Mouse (Mus musculus) layer of hippocampus, postnatal 14 days (tissue): ENCODE measurements at regions not wholly inside any gene's neighbourhood (a gene's known extent, or its start where the extent isn't known, plus 50 kb on each side); places are given as distances from the start of the nearest gene placed in this dataset.
A peak's percentile ranks its signal among the peaks of the same experiment; 100 is the strongest.

Experiments used
- DNase-seq, 2 experiments: peaks; one replicate each; pipeline ENCODE4 v3.0.0; 2021 to 2022; ENCODE audit warnings: low spot score in 2 of 2, mixed read lengths in 1 of 2

DNA sequence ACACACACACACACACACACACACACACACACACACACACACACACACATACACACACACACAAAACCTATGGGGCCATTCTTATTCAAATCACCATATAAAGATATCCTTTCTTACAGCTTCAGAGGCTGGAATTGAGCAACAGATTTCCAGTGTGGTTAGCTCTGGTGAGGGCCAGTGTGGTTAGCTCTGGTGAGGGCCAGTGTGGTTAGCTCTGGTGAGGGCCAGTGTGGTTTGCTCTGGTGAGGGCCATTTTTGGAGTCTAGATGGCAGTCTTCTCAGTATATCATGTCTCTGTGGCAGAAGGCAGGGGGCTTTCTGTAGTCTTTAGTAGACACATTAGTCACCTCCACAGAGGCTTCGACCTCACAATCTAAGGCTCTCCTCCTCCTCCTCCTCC is 191.5 kb upstream of the 9630041A04Rik start:
- DNase-seq = no peak

GRCm38 (mm10) chr9:101649816-101650215 is 211.8 kb upstream of the 9630041A04Rik start:
- DNase-seq = peak; percentile 3 to 29

DNA sequence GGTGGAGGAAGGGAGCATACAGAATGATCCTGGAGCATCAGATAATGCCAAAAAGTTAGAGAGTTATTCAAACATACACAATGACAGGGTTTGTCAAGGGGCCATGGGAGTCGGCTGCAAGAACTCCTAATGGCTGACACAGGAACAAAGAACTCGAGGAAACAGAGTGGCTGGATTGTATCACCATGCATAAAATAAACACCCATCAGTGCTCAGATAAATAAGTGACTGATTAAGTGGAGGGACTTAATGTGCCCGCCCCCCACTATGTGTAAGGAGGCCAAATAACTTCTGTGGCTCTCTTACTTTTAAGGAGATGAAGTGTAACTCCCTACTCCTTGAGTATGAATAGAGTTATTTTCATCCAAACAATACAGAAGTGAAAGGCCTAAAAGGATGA is 220.1 kb upstream of the 9630041A04Rik start:
- DNase-seq = no peak

DNA sequence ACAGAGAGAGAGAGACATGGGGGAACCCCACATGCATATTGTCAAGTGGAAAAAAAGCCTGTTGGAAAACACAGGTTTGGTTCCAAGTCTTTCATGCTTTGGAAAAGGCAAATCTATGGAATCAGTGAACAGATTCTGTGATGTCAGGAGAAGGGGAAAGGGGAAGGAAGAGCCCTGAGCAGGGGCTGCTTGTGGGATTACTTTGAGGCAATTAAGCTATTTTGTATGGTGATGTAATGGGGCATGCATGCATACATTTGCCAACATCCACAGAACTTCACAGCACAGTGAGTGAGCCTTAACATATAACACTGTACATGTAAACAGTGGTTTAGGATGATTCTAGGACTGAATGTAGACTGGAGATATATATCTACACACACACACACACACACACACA is 221.0 kb upstream of the 9630041A04Rik start:
- DNase-seq = no peak

- DNase-seq = no peak
Measured at GRCm38 (mm10) chr9:101616261-101616660, 245.4 kb upstream of the 9630041A04Rik start.

DNA sequence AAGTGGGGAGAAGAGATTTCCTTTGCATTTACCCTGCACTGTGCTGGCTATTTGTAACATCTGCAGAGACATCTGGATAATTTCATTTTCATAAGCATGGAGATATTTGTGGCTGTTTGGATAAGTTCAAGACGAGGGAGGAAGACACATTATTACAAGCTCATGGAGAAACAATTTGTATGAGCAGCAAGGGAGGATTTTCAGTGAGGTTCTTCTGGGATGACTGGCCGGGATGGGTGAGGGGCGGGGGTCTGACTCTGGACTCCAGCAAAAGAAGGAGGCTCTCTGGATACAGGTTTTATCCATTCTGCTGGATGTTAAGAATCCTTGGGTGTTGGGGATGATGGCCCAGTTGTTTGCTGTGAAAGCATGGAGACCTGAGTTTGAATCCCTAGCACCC is 246.5 kb upstream of the 9630041A04Rik start:
- DNase-seq = no peak

GRCm38 (mm10) chr9:101613933-101614332 is 247.7 kb upstream of the 9630041A04Rik start:
- no peak for DNase-seq

DNA sequence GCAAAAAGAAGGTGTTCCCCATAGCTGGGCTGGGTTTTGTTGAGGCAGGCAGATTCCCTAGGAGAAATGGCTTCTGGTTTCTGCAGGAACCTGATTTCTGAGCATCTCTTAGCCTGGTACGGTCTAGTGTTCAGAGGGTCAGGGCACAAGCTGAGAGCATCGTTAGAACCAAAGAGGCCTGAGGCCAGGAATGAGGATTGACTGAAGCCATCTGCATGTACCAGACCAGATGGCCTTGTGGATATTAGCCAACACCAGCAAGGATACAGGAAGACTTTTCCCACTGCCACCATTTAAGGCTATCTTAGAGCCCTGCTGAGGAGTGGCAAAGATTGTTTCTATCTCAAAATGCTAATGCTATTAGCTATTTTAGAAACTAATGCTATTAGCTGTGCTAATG is 248.2 kb upstream of the 9630041A04Rik start:
- DNase-seq = no peak

DNA sequence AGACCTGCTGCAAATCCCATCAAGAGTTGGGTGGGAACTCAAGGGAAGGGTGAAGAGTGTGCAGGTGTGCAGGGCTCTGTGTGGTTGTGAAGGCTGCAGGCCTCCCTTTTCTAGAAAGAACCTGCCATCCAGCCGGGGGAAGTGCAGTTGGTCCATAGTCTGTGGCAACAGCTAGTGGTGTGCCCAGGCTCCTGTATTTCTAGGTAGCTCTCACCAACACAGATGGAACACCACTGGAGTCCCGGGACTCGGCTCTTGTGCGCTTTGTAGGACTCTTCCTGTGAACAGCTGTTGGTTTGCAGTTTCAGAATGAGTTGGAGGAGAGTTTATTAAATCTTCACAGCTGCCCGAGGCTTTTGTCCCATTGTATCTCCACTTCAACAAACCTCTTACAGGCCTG is 248.7 kb upstream of the 9630041A04Rik start:
- no peak for DNase-seq

GRCm38 (mm10) chr9:101612571-101612970 is 249.1 kb upstream of the 9630041A04Rik start:
- DNase-seq = no peak

- DNase-seq = no peak
Measured at GRCm38 (mm10) chr9:101611481-101611880, 250.2 kb upstream of the 9630041A04Rik start.

GRCm38 (mm10) chr9:101610806-101611443 is 250.7 kb upstream of the 9630041A04Rik start:
- no peak for DNase-seq

- no peak for DNase-seq
Measured at GRCm38 (mm10) chr9:101610338-101610737, 251.3 kb upstream of the 9630041A04Rik start.

- no peak for DNase-seq
Measured at GRCm38 (mm10) chr9:101602799-101603198, 258.8 kb upstream of the 9630041A04Rik start.

GRCm38 (mm10) chr9:101596898-101597297 is 264.7 kb upstream of the 9630041A04Rik start:
- no peak for DNase-seq

- DNase-seq = no peak
Measured at GRCm38 (mm10) chr9:101595101-101595650, 266.5 kb upstream of the 9630041A04Rik start.

GRCm38 (mm10) chr9:101592621-101593020 is 269.0 kb upstream of the 9630041A04Rik start:
- peak in 1 of 2 experiments; percentile 37 for DNase-seq

GRCm38 (mm10) chr9:101591681-101592080 is 270.0 kb upstream of the 9630041A04Rik start:
- no peak for DNase-seq

DNA sequence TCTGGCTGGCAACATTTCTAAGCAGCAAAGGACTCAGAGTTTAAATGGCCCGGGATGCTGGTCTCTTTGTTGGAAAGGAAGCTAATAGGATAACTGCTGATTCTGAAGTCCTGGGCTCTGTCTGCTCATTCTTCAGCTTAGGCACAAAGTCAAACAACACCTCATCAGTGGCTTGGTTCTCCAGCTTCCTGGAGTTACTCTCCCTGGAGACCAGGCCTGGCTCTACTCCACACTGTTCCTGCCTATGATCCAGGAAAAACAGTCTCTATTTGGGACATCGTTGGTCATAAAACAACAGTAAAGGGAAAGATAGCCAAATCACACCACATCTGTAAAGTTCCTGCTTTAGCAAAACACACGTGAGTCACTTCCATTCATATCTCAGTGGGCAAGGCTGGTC is 271.3 kb upstream of the 9630041A04Rik start:
- DNase-seq = no peak

GRCm38 (mm10) chr9:101581064-101581463 is 280.6 kb upstream of the 9630041A04Rik start:
- no peak for DNase-seq

- no peak for DNase-seq
Measured at GRCm38 (mm10) chr9:101570714-101571113, 290.9 kb upstream of the 9630041A04Rik start.

DNA sequence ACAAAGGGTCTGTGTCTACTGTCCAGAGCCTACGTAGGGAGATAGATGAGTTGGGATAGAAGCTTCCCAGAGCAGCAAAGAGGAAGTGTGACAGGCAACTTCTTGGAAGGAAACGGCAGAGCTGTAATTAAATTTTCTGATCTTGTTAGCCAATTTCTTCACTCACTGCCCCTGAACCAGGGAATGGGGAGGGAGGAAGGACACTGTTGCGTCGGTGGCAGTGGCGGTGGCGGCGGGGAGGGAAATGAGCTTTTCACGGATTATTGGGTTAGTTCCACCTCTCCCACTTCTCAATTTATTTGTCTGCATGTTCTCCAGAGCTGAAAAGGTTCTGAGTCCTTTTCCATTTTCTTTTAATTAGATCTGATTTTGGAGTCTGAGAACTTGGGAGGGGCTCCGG is 298.4 kb upstream of the 9630041A04Rik start:
- no peak for DNase-seq

DNA sequence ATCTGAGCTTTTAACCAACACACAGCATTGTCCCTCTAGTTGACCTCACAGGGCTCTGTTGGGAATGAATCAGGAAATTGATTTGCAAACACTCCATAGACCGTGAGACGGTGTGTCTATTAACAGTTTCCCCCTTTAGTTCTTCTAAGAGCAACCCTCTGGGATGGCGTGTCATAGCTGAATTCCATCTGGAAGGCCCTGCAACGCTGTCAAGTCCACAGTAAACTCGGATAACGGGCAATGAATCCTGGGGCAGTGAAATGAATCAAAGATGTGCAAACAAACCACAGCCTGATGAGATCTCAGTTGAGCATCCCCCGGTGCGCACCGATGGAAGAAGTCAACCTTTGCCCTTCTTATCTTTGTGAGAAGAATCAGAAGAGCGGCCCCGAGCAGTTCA is 302.3 kb upstream of the 9630041A04Rik start:
- no peak for DNase-seq
